17 mouse cellular contexts compared by ENCODE assay signal in genomic region chr12:35983472-35983871, GRCm38 (mm10). TPM values are rescaled to one million over a fixed set of nuclear protein-coding genes. Genes with fewer than 3 reads are reported as not detected.
A peak's percentile ranks its signal among the peaks of the same experiment; 100 is the strongest.
DNase-seq lines count a peak whose midpoint lies in the region; ATAC-seq lines count a peak whose summit lies in the region.
"Had no signal": no experiment of that assay in that cellular context is flagged by ENCODE, and none has a peak within 500 bp of the region (broad histone marks: within the 10 kb centered on the region; RNA-seq: fewer than 3 reads in every experiment).

No protein-coding gene starts in this region.

- peak; percentile 37 to 49 for DNase-seq in B cell, adult 2 months
- DNase-seq in embryo, embryonic 10 days (ENCODE audit: low spot score): no peak
- no peak for DNase-seq in cerebellum, adult 18-20 months
- no peak for DNase-seq in heart, postnatal 25 days (ENCODE audit: low spot score)
- DNase-seq: adrenal gland, adult 2 months; cerebellum, adult 8-10 months; embryo, embryonic 11 days; heart, postnatal 10 days; kidney, adult 9 months; lung, adult 18-20 months had no signal

- intact Hi-C loops in heart, postnatal 25 days (cut with DNase I): no loop called here

- ATAC-seq in CD4-positive, CD25-positive, alpha-beta regulatory T cell, adult 4 months: peak; percentile 65
- peak; percentile 80 to 92 for ATAC-seq in hematopoietic stem cell, adult 5-6 weeks (replicated peaks in 1 of 2; ENCODE audit: insufficient read depth in 1 of 2, low FRiP score in 2 of 2, low TSS enrichment in 1 of 2, low read depth in 1 of 2, poor library complexity in 2 of 2, severe bottlenecking in 2 of 2)
- ATAC-seq in neutrophil, adult 5-6 weeks (ENCODE audit: extremely low read depth, insufficient number of reproducible peaks, low FRiP score, poor library complexity, severe bottlenecking): peak; percentile 93
- ATAC-seq: forebrain, embryonic 14.5 days; hindbrain, embryonic 16.5 days had no signal

RNA-seq across cellular contexts. Expression of gene Agr2, which starts 9.2 kb away (rescaled TPM):
- not detected for polyA plus RNA-seq in CD4-positive, CD25-positive, alpha-beta regulatory T cell, adult 4 months (2017; shearing (Covaris generic))
- not detected in 2 replicates for total RNA-seq in hematopoietic stem cell, adult 5-6 weeks (2017)
- not detected in 2 replicates for total RNA-seq in neutrophil, adult 5-6 weeks (2017)
- total RNA-seq in heart, postnatal 25 days (2021): not detected
- total RNA-seq: adrenal gland, adult 2 months; gastrocnemius, adult 18-20 months; heart, postnatal 10 days had no signal
- polyA plus RNA-seq: adrenal gland, adult 2 months; forebrain, embryonic 14.5 days; hindbrain, embryonic 16.5 days; limb, embryonic 12.5 days had no signal

RNA-seq across cellular contexts. Expression of gene Agr3, which starts 58.1 kb away (rescaled TPM):
- polyA plus RNA-seq in CD4-positive, CD25-positive, alpha-beta regulatory T cell, adult 4 months (2017; shearing (Covaris generic)): not detected
- total RNA-seq in hematopoietic stem cell, adult 5-6 weeks (2017): not detected in 2 replicates
- total RNA-seq in neutrophil, adult 5-6 weeks (2017): not detected in 2 replicates
- not detected for total RNA-seq in heart, postnatal 25 days (2021)
- total RNA-seq: adrenal gland, adult 2 months; gastrocnemius, adult 18-20 months; heart, postnatal 10 days had no signal
- polyA plus RNA-seq: adrenal gland, adult 2 months; forebrain, embryonic 14.5 days; limb, embryonic 12.5 days had no signal

RNA-seq across cellular contexts. Expression of gene Tspan13, which starts 58.8 kb away (rescaled TPM):
- 100 to 1,000 TPM; 219 to 252 TPM for polyA plus RNA-seq in CD4-positive, CD25-positive, alpha-beta regulatory T cell, adult 4 months (2017; shearing (Covaris generic))
- total RNA-seq in hematopoietic stem cell, adult 5-6 weeks (2017): 143 and 194 TPM in 2 replicates
- 228 and 237 TPM in 2 replicates for total RNA-seq in neutrophil, adult 5-6 weeks (2017)
- 10 to 100 TPM; 44.2 to 57.7 TPM for total RNA-seq in heart, postnatal 25 days (2021)

Comparison
In these comparisons a context has a peak if more than half of its experiments do, and no peak if none do; other contexts are left out.
1. DNase-seq: peak in B cell, adult 2 months (2 of 2); none in embryo, embryonic 10 days (single experiment), cerebellum, adult 18-20 months (0 of 2) and heart, postnatal 25 days (single experiment).
2. Peak in every context shown above with its lines, with median percentiles within 50 percentile points of each other: ATAC-seq.